Mouse (Mus musculus): Measurements from ENCODE around the gene Icam4. TPM values are rescaled to one million over a fixed set of nuclear protein-coding genes. Genes with fewer than 3 reads are reported as not detected.
"Not testable (repeated sequence)": the region's sequence is repeated elsewhere in the genome, so short reads cannot be mapped to it uniquely, and the experiment has no call there.

Gene Icam4
- polyA plus RNA-seq, 1 experiment: 8.1 TPM

DNA sequence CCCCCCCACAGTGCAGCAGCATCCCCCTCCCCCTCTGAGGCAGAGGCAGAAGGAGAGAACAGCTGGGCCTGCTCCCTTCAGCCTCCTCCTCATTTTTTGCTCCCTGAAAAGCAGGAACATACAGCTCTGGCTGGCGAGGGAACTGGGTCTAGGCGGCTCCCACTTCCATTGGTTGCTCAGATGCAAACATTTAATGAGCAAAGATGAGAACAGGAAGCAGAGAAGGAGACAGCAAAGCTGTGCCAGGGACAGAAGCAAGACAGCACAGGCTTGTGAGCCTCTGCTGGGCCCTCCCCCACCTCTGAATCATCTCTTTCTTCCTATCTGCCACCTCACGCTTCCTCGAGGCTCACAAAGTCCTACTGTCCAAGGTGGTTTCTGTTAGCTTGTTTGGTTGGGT, 12.1 kb downstream of the Icam4 start:
- Histone ChIP-seq H3K27ac (ENCODE audit: insufficient read depth, low read length) (no peak overlapping the region), H3K27me3 (ENCODE audit: control insufficient read depth, insufficient read depth, low read length) (peaks cover 8% of the 10 kb centered on the region), H3K4me1 (ENCODE audit: control insufficient read depth, insufficient read depth, insufficient read length) (no peaks in the 10 kb centered on the region; the same call in 1 of the 2 replicates), H3K4me3 (ENCODE audit: extremely low read depth, insufficient read depth, insufficient read length) (no peak overlapping the region), H3K36me3 (ENCODE audit: control insufficient read depth, insufficient read depth, low read length) (no peaks in the 10 kb centered on the region)
- 54% methylated on average over 4 of the region's 4 CpGs for WGBS
- TF ChIP-seq POLR2A (IDR thresholded peaks at IDR 0.05; ENCODE audit: low read depth, low read length): no peak
- no peak for TF ChIP-seq CTCF (IDR thresholded peaks at IDR 0.05; ENCODE audit: extremely low read depth, insufficient read depth, insufficient read length, insufficient replicate concordance)
- DNase-seq (ENCODE audit: low read depth in 1 of 2, low spot score in 2 of 2): no peak

DNA sequence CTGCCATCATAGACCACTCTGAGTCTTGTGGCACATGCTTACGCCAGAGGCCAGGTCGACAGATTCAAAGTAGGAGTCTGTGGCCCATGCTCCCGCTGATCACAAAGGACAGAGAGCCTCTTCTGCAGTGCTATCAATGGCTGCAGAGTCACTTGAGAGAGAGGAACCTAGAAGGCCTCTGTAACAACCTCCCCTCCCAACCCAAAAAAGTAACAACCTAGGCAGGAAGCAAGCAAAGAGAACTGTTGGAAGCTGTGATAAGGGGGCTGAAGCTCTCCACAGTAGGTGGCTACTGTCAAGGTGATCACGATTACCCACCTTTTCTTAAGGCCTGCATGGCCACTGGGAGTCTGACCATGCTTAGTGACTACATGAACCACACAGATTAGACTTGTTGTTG, 14.4 kb downstream of the Icam4 start:
- Histone ChIP-seq H3K4me3 (ENCODE audit: extremely low read depth, insufficient read depth, insufficient read length) (no peak overlapping the region), H3K27me3 (ENCODE audit: control insufficient read depth, insufficient read depth, low read length) (peaks cover under 1% of the 10 kb centered on the region; the same call in 1 of the 2 replicates), H3K4me1 (ENCODE audit: control insufficient read depth, insufficient read depth, insufficient read length) (no peaks in the 10 kb centered on the region), H3K27ac (ENCODE audit: insufficient read depth, low read length) (no peak overlapping the region), H3K36me3 (ENCODE audit: control insufficient read depth, insufficient read depth, low read length) (no peaks in the 10 kb centered on the region)
- 82% methylated on average over 4 of the region's 4 CpGs for WGBS
- DNase-seq (ENCODE audit: low read depth in 1 of 2, low spot score in 2 of 2): no peak
- TF ChIP-seq CTCF (IDR thresholded peaks at IDR 0.05; ENCODE audit: extremely low read depth, insufficient read depth, insufficient read length, insufficient replicate concordance) (no peak), POLR2A (IDR thresholded peaks at IDR 0.05; ENCODE audit: low read depth, low read length) (no peak)

DNA sequence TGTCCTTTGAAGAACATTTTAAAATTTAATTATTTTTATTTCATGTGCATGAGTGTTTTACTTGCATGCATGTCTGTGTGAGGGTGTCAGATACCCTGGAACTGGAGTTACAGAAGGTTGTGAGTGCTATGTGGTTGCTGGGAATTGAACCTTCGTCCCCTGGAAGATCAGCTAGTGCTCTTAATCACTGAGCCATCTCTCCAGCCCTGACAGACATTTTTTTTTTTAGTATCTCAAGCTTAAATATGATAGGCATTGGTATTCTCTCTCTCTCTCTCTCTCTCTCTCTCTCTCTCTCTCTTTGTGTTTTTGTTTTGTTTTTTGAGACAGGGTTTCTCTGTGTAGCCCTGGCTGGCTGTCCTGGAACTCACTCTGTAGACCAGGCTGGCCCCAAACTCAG, 15.6 kb downstream of the Icam4 start:
- not testable (repeated sequence) for H3K27me3 ChIP-seq (ENCODE audit: control insufficient read depth, insufficient read depth, low read length); H3K4me1 ChIP-seq (ENCODE audit: control insufficient read depth, insufficient read depth, insufficient read length); DNase-seq (ENCODE audit: low read depth in 1 of 2, low spot score in 2 of 2); H3K27ac ChIP-seq (ENCODE audit: insufficient read depth, low read length); H3K4me3 ChIP-seq (ENCODE audit: extremely low read depth, insufficient read depth, insufficient read length); H3K36me3 ChIP-seq (ENCODE audit: control insufficient read depth, insufficient read depth, low read length)
- WGBS: 69% methylated on average over 1 of the region's 1 CpGs

DNA sequence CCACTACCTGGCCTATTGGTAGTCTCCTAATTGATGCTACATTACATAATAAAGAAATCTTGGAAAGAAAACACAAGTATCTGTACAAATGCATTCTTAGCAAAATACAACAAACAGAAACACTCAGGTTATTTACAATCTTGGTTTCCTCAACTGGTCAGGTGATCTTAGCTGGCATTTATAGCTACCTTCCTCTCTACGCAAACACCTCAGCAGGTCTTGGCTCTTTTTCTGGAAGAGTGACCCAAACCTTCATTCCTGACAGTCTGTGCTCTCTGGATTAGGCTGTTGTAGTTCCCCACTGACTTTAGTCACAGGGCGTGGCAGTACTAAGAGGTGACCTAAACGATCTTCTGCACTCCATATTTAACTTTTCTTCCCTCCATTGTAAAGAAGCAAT, 16.1 kb downstream of the Icam4 start:
- WGBS: 78% methylated on average over 3 of the region's 3 CpGs
- no peaks in the 10 kb centered on the region for H3K36me3 ChIP-seq (ENCODE audit: control insufficient read depth, insufficient read depth, low read length)
- no peak overlapping the region for H3K4me3 ChIP-seq (ENCODE audit: extremely low read depth, insufficient read depth, insufficient read length)
- no peaks in the 10 kb centered on the region for H3K4me1 ChIP-seq (ENCODE audit: control insufficient read depth, insufficient read depth, insufficient read length)
- H3K27me3 ChIP-seq (ENCODE audit: control insufficient read depth, insufficient read depth, low read length): no peaks in the 10 kb centered on the region
- no peak for TF ChIP-seq POLR2A (IDR thresholded peaks at IDR 0.05; ENCODE audit: low read depth, low read length)
- no peak for TF ChIP-seq CTCF (IDR thresholded peaks at IDR 0.05; ENCODE audit: extremely low read depth, insufficient read depth, insufficient read length, insufficient replicate concordance)
- DNase-seq (ENCODE audit: low read depth in 1 of 2, low spot score in 2 of 2): no peak
- no peak overlapping the region for H3K27ac ChIP-seq (ENCODE audit: insufficient read depth, low read length)

DNA sequence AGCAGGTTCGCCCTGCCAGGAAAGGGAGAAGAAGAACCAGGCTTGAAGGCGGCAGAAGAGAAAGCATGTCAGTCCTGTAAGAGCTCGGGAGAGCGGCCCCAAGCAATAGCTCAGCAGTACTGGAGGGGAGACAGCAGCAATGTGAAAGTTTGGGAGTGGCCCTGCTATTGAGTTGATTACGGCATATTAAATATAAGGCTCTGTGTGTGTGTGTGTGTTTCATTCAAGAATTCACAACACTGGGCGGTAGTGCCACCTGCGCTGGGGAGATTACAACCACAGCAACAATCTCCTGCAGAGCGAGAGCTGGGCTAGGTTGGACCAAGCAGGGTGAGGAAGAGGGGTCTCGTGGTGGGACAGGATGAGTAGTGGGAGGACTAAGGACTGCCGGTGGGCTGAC, 22.4 kb downstream of the Icam4 start:
- Histone ChIP-seq H3K4me3 (ENCODE audit: extremely low read depth, insufficient read depth, insufficient read length) (no peak overlapping the region), H3K27me3 (ENCODE audit: control insufficient read depth, insufficient read depth, low read length) (no peaks in the 10 kb centered on the region), H3K36me3 (ENCODE audit: control insufficient read depth, insufficient read depth, low read length) (no peaks in the 10 kb centered on the region), H3K4me1 (ENCODE audit: control insufficient read depth, insufficient read depth, insufficient read length) (no peaks in the 10 kb centered on the region), H3K27ac (ENCODE audit: insufficient read depth, low read length) (no peak overlapping the region)
- TF ChIP-seq CTCF (IDR thresholded peaks at IDR 0.05; ENCODE audit: extremely low read depth, insufficient read depth, insufficient read length, insufficient replicate concordance): no peak
- TF ChIP-seq POLR2A (IDR thresholded peaks at IDR 0.05; ENCODE audit: low read depth, low read length): no peak
- no peak for DNase-seq (ENCODE audit: low read depth in 1 of 2, low spot score in 2 of 2)
- WGBS: 73% methylated on average over 10 of the region's 10 CpGs

GRCm38 (mm10) chr9:21062928-21063327, 33.8 kb downstream of the Icam4 start:
- no peaks in the 10 kb centered on the region for H3K27me3 ChIP-seq (ENCODE audit: control insufficient read depth, insufficient read depth, low read length)
- no peaks in the 10 kb centered on the region for H3K4me1 ChIP-seq (ENCODE audit: control insufficient read depth, insufficient read depth, insufficient read length)
- peaks cover 13% of the 10 kb centered on the region for H3K36me3 ChIP-seq (ENCODE audit: control insufficient read depth, insufficient read depth, low read length)
- H3K27ac ChIP-seq (ENCODE audit: insufficient read depth, low read length): no peak overlapping the region
- 93% methylated on average over 2 of the region's 2 CpGs for WGBS
- H3K4me3 ChIP-seq (ENCODE audit: extremely low read depth, insufficient read depth, insufficient read length): no peak overlapping the region
- no peak for DNase-seq (ENCODE audit: low read depth in 1 of 2, low spot score in 2 of 2)
- TF ChIP-seq CTCF (IDR thresholded peaks at IDR 0.05; ENCODE audit: extremely low read depth, insufficient read depth, insufficient read length, insufficient replicate concordance) (no peak), POLR2A (IDR thresholded peaks at IDR 0.05; ENCODE audit: low read depth, low read length) (no peak)

- Histone ChIP-seq H3K27me3 (ENCODE audit: control insufficient read depth, insufficient read depth, low read length) (no peaks in the 10 kb centered on the region), H3K36me3 (ENCODE audit: control insufficient read depth, insufficient read depth, low read length) (peaks cover 13% of the 10 kb centered on the region), H3K27ac (ENCODE audit: insufficient read depth, low read length) (no peak within 1 kb of the TSS), H3K4me1 (ENCODE audit: control insufficient read depth, insufficient read depth, insufficient read length) (no peaks in the 10 kb centered on the region; the same call in 1 of the 2 replicates), H3K4me3 (ENCODE audit: extremely low read depth, insufficient read depth, insufficient read length) (no peak within 1 kb of the TSS)
- WGBS: 93% methylated on average over 27 of the region's 27 CpGs
- DNase-seq (ENCODE audit: low read depth in 1 of 2, low spot score in 2 of 2): no peak
- TF ChIP-seq POLR2A (IDR thresholded peaks at IDR 0.05; ENCODE audit: low read depth, low read length): no peak
- no peak for TF ChIP-seq CTCF (IDR thresholded peaks at IDR 0.05; ENCODE audit: extremely low read depth, insufficient read depth, insufficient read length, insufficient replicate concordance)
Observed at GRCm38 (mm10) chr9:21067006-21067684, 38.0 kb downstream of the Icam4 start, which contains the start of gene Zglp1. Zglp1 (minus strand) TSS chr9:21067093.

Data from spleen, adult 2 months (tissue).